ENCODE assay signal across 8 mouse cellular contexts in genomic region chr5:93207006-93207348, GRCm38 (mm10). TPM values are rescaled to one million over a fixed set of nuclear protein-coding genes. Genes with fewer than 3 reads are reported as not detected.
DNase-seq lines count a peak whose midpoint lies in the region; ATAC-seq and TF ChIP-seq lines count a peak whose summit lies in the region.

No protein-coding gene starts in this region.

- peak overlapping the region; percentile 96 for H3K27ac ChIP-seq in heart, embryonic 12.5 days (ENCODE audit: poor library complexity, severe bottlenecking)
- no peak overlapping the region for H3K27ac ChIP-seq in ES-E14 (ENCODE audit: insufficient read depth, low read depth, low read length, poor library complexity, severe bottlenecking)
- peak overlapping the region; percentile 95 for H3K27ac ChIP-seq in embryonic facial prominence, embryonic 15.5 days (replicated peaks)
- H3K27ac ChIP-seq in hindbrain, embryonic 15.5 days (replicated peaks), result peak overlapping the region; percentile 96
- H3K27ac ChIP-seq in limb, embryonic 12.5 days, result peak overlapping the region; percentile 98
- peak overlapping the region; percentile 93 for H3K27ac ChIP-seq in midbrain, embryonic 12.5 days (replicated peaks)

- WGBS in heart, embryonic 12.5 days, result 4% methylated on average over 6 of the region's 6 CpGs
- under 1% methylated on average over 6 of the region's 6 CpGs for WGBS in embryonic facial prominence, embryonic 15.5 days
- WGBS in hindbrain, embryonic 15.5 days, result 11% methylated on average over 6 of the region's 6 CpGs
- 7% methylated on average over 6 of the region's 6 CpGs for WGBS in limb, embryonic 12.5 days
- 7% methylated on average over 6 of the region's 6 CpGs for WGBS in midbrain, embryonic 12.5 days

- peak overlapping the region; percentile 100 for H3K4me3 ChIP-seq in heart, embryonic 12.5 days
- H3K4me3 ChIP-seq in ES-E14 (ENCODE audit: insufficient read depth in 1 of 2, low read depth in 1 of 2, low read length in 2 of 2, poor library complexity in 1 of 2, severe bottlenecking in 1 of 2), result peak overlapping the region; percentile 35 to 96; a peak in 3 of 4 replicates
- peak overlapping the region; percentile 82 for H3K4me3 ChIP-seq in embryonic facial prominence, embryonic 15.5 days (replicated peaks)
- H3K4me3 ChIP-seq in hindbrain, embryonic 15.5 days, result peak overlapping the region; percentile 99
- H3K4me3 ChIP-seq in limb, embryonic 12.5 days (replicated peaks), result peak overlapping the region; percentile 90
- H3K4me3 ChIP-seq in midbrain, embryonic 12.5 days, result peak overlapping the region; percentile 93

- no peak for DNase-seq in heart, adult 11 months
- DNase-seq in ES-E14 (ENCODE audit: low read depth, low spot score), result no peak

- peaks cover 9% of the 10 kb centered on the region for H3K4me1 ChIP-seq in heart, embryonic 12.5 days (replicated peaks)
- peaks cover 0 to 5% of the 10 kb centered on the region in 2 experiments; a peak in 2 of 4 replicates for H3K4me1 ChIP-seq in ES-E14 (ENCODE audit: control insufficient read depth in 2 of 2, insufficient read depth in 2 of 2, low read length in 2 of 2, poor library complexity in 1 of 2)
- peaks cover 6% of the 10 kb centered on the region; the same call in 1 of the 2 replicates for H3K4me1 ChIP-seq in embryonic facial prominence, embryonic 15.5 days
- peaks cover 24% of the 10 kb centered on the region for H3K4me1 ChIP-seq in hindbrain, embryonic 15.5 days (replicated peaks)
- H3K4me1 ChIP-seq in limb, embryonic 12.5 days (replicated peaks), result peaks cover 25% of the 10 kb centered on the region
- H3K4me1 ChIP-seq in midbrain, embryonic 12.5 days, result peaks cover 18% of the 10 kb centered on the region; the same call in 1 of the 2 replicates

- H3K4me2 ChIP-seq in heart, embryonic 12.5 days, result peak overlapping the region; percentile 89
- peak overlapping the region; percentile 61 for H3K4me2 ChIP-seq in embryonic facial prominence, embryonic 15.5 days (replicated peaks)
- peak overlapping the region; percentile 67 for H3K4me2 ChIP-seq in hindbrain, embryonic 15.5 days
- H3K4me2 ChIP-seq in limb, embryonic 12.5 days, result peak overlapping the region; percentile 57
- H3K4me2 ChIP-seq in midbrain, embryonic 12.5 days (replicated peaks), result peak overlapping the region; percentile 49

- no peaks in the 10 kb centered on the region for H3K9me3 ChIP-seq in heart, embryonic 12.5 days (replicated peaks)
- H3K9me3 ChIP-seq in ES-E14 (ENCODE audit: control insufficient read depth, insufficient read depth, low read depth, low read length), result no peaks in the 10 kb centered on the region
- no peaks in the 10 kb centered on the region for H3K9me3 ChIP-seq in embryonic facial prominence, embryonic 15.5 days (replicated peaks)
- no peaks in the 10 kb centered on the region for H3K9me3 ChIP-seq in hindbrain, embryonic 15.5 days
- H3K9me3 ChIP-seq in limb, embryonic 12.5 days, result no peaks in the 10 kb centered on the region
- no peaks in the 10 kb centered on the region for H3K9me3 ChIP-seq in midbrain, embryonic 12.5 days

- in situ Hi-C loops in ES-E14 (cut with MboI; ENCODE audit: low sequenced_read_pairs in 2 of 2, unreplicated experiment in 2 of 2), result no loop called here

- no peaks in the 10 kb centered on the region for H3K27me3 ChIP-seq in heart, embryonic 12.5 days (replicated peaks)
- no peaks in the 10 kb centered on the region for H3K27me3 ChIP-seq in embryonic facial prominence, embryonic 15.5 days
- H3K27me3 ChIP-seq in hindbrain, embryonic 15.5 days, result no peaks in the 10 kb centered on the region
- no peaks in the 10 kb centered on the region for H3K27me3 ChIP-seq in limb, embryonic 12.5 days
- no peaks in the 10 kb centered on the region for H3K27me3 ChIP-seq in midbrain, embryonic 12.5 days

- H3K9ac ChIP-seq in heart, embryonic 12.5 days, result peak overlapping the region; percentile 100
- peak overlapping the region; percentile 49; the same call in 1 of the 2 replicates for H3K9ac ChIP-seq in ES-E14 (ENCODE audit: insufficient read depth, low read depth, low read length, poor library complexity, severe bottlenecking)
- H3K9ac ChIP-seq in embryonic facial prominence, embryonic 15.5 days, result peak overlapping the region; percentile 55; the same call in 1 of the 2 replicates
- H3K9ac ChIP-seq in hindbrain, embryonic 15.5 days, result peak overlapping the region; percentile 95
- peak overlapping the region; percentile 97 for H3K9ac ChIP-seq in limb, embryonic 12.5 days (replicated peaks)
- peak overlapping the region; percentile 97 for H3K9ac ChIP-seq in midbrain, embryonic 12.5 days (replicated peaks)

- peaks cover 2% of the 10 kb centered on the region; the same call in 1 of the 2 replicates for H3K36me3 ChIP-seq in heart, embryonic 12.5 days
- H3K36me3 ChIP-seq in ES-E14 (ENCODE audit: control insufficient read depth, insufficient read depth, low read length, poor library complexity, severe bottlenecking), result no peaks in the 10 kb centered on the region
- H3K36me3 ChIP-seq in embryonic facial prominence, embryonic 15.5 days, result no peaks in the 10 kb centered on the region
- H3K36me3 ChIP-seq in hindbrain, embryonic 15.5 days, result no peaks in the 10 kb centered on the region
- H3K36me3 ChIP-seq in limb, embryonic 12.5 days, result peaks cover 1% of the 10 kb centered on the region; the same call in 1 of the 2 replicates
- H3K36me3 ChIP-seq in midbrain, embryonic 12.5 days, result 0 out of 2 replicates have a peak, but pooled peaks cover 2% of the 10 kb centered on the region

- ATAC-seq in heart, embryonic 12.5 days (ENCODE audit: insufficient number of reproducible peaks, low FRiP score), result no peak
- no peak for ATAC-seq in embryonic facial prominence, embryonic 15.5 days (ENCODE audit: insufficient number of reproducible peaks, low FRiP score, low TSS enrichment, low read depth)
- peak; percentile 32; the same call in 1 of the 2 replicates for ATAC-seq in hindbrain, embryonic 15.5 days (ENCODE audit: low FRiP score, low read depth)
- ATAC-seq in limb, embryonic 12.5 days (ENCODE audit: insufficient number of reproducible peaks, insufficient read depth, low FRiP score, low TSS enrichment, low read depth), result peak; percentile 37
- peak; percentile 27; the same call in 1 of the 2 replicates for ATAC-seq in midbrain, embryonic 12.5 days (ENCODE audit: low FRiP score, low read depth)
- no peak; the same call in 1 of the 2 replicates for ATAC-seq in megakaryocyte progenitor cell, adult 5-6 weeks (replicated peaks; ENCODE audit: poor library complexity)

TF ChIP-seq in ES-E14, 5 proteins besides CTCF, POLR2A, EP300 and RAD21:
- TF ChIP-seq CHD2 (IDR thresholded peaks at IDR 0.05; ENCODE audit: low read depth, low read length) (no peak), HCFC1 (IDR thresholded peaks at IDR 0.05; ENCODE audit: borderline replicate concordance, insufficient read depth, low read length) (no peak), MAFK (IDR thresholded peaks at IDR 0.05; ENCODE audit: insufficient read depth, low read depth, low read length) (no peak), ZNF384 (IDR thresholded peaks at IDR 0.05; ENCODE audit: low read depth, low read length) (no peak), ZC3H11A (IDR thresholded peaks at IDR 0.05; ENCODE audit: borderline replicate concordance, low read depth, low read length) (no peak)
TF ChIP-seq in ES-E14: peak in this region for 0.

RNA-seq across cellular contexts. Expression of gene 2010109A12Rik, which starts 0.7 kb away (rescaled TPM):
- 1.2 and 1.9 TPM in 2 replicates for polyA plus RNA-seq in heart, embryonic 12.5 days (2016; fragmentation: Nextera tagmentation; extraction: Ambion mirVana)
- 0.42 and 0.76 TPM in 2 replicates for total RNA-seq in ES-E14 (2012; rRNA removed)
- polyA plus RNA-seq in embryonic facial prominence, embryonic 15.5 days (2015; fragmentation: Nextera tagmentation; extraction: Ambion mirVana), result 1.9 and 2.5 TPM in 2 replicates
- polyA plus RNA-seq in hindbrain, embryonic 15.5 days (2015; fragmentation: Nextera tagmentation; extraction: Ambion mirVana), result 1.1 and 1.5 TPM in 2 replicates
- polyA plus RNA-seq in limb, embryonic 12.5 days (2016; fragmentation: Nextera tagmentation; extraction: Ambion mirVana), result 2.1 and 2.8 TPM in 2 replicates
- polyA plus RNA-seq in midbrain, embryonic 12.5 days (2016; fragmentation: Nextera tagmentation; extraction: Ambion mirVana), result 1.9 and 2.0 TPM in 2 replicates
- 0.77 and 0.90 TPM in 2 replicates for total RNA-seq in megakaryocyte progenitor cell, adult 5-6 weeks (2015)
- 3.0 and 4.3 TPM in 2 replicates for total RNA-seq in megakaryocyte progenitor cell, adult 5-6 weeks (2017)

RNA-seq across cellular contexts. Expression of gene Ccni, which starts 0.7 kb away (rescaled TPM):
- polyA plus RNA-seq in heart, embryonic 12.5 days (2016; fragmentation: Nextera tagmentation; extraction: Ambion mirVana), result 118 and 128 TPM in 2 replicates
- 46.2 and 46.5 TPM in 2 replicates for total RNA-seq in ES-E14 (2012; rRNA removed)
- 108 and 111 TPM in 2 replicates for polyA plus RNA-seq in embryonic facial prominence, embryonic 15.5 days (2015; fragmentation: Nextera tagmentation; extraction: Ambion mirVana)
- 130 and 133 TPM in 2 replicates for polyA plus RNA-seq in hindbrain, embryonic 15.5 days (2015; fragmentation: Nextera tagmentation; extraction: Ambion mirVana)
- 150 and 153 TPM in 2 replicates for polyA plus RNA-seq in limb, embryonic 12.5 days (2016; fragmentation: Nextera tagmentation; extraction: Ambion mirVana)
- 166 and 193 TPM in 2 replicates for polyA plus RNA-seq in midbrain, embryonic 12.5 days (2016; fragmentation: Nextera tagmentation; extraction: Ambion mirVana)
- 184 and 191 TPM in 2 replicates for total RNA-seq in megakaryocyte progenitor cell, adult 5-6 weeks (2015)
- 159 and 163 TPM in 2 replicates for total RNA-seq in megakaryocyte progenitor cell, adult 5-6 weeks (2017)

Comparison
In these comparisons a context has a peak if more than half of its experiments do, and no peak if none do; other contexts are left out.
1. ATAC-seq: peak in hindbrain, embryonic 15.5 days (single experiment), limb, embryonic 12.5 days (single experiment) and midbrain, embryonic 12.5 days (single experiment); none in heart, embryonic 12.5 days (single experiment), embryonic facial prominence, embryonic 15.5 days (single experiment) and megakaryocyte progenitor cell, adult 5-6 weeks (single experiment).
2. H3K9ac ChIP-seq: peak in every context shown above with its lines; median percentile 100 in heart, embryonic 12.5 days; 97 in limb, embryonic 12.5 days; 97 in midbrain, embryonic 12.5 days; 95 in hindbrain, embryonic 15.5 days; 55 in embryonic facial prominence, embryonic 15.5 days; 49 in ES-E14.
3. Peak in every context shown above with its lines, with median percentiles within 50 percentile points of each other: H3K4me2 ChIP-seq and H3K4me3 ChIP-seq.